Mouse (Mus musculus): ENCODE results near the gene Fkbp9. TPM values are rescaled to one million over a fixed set of nuclear protein-coding genes. Genes with fewer than 3 reads are reported as not detected.

Gene Fkbp9
- total and polyA plus RNA-seq, 2 experiments from 2014 or later: 90.2 to 123 TPM

DNA sequence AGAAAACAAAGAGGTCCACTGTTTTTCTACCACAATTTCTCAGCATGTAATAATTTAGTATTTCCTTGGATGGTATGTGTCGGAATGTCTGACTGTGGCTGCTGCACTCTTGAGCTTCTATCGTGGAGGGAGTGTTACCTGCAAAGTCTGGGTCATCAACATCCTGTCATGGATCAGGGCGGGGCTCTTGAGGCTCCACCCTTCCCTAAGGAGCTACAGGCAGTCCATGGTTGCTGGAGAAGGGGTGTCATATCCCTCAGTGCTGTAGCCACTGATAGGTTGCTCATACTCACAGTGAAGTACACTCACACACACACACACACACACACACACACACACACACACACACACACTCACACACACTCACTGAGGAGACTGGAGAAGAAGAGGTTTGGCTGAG is 6.2 kb upstream of the Fkbp9 start:
- Histone ChIP-seq H3K9ac (replicated peaks; ENCODE audit: low read depth, low read length) (no peak overlapping the region), H3K9me3 (replicated peaks; ENCODE audit: control insufficient read depth, low read length) (no peaks in the 10 kb centered on the region), H3K4me3 (ENCODE audit: low read depth, low read length) (no peak overlapping the region), H3K4me2 (ENCODE audit: low read depth, low read length) (no peak overlapping the region), H3K27ac (ENCODE audit: low read depth) (no peak overlapping the region), H3K36me3 (replicated peaks; ENCODE audit: control insufficient read depth, insufficient read depth, low read length) (no peaks in the 10 kb centered on the region), H3K27me3 (ENCODE audit: control insufficient read depth, insufficient read depth, low read length) (no peaks in the 10 kb centered on the region), H3K4me1 (ENCODE audit: control insufficient read depth, insufficient read depth) (no peaks in the 10 kb centered on the region)
- TF ChIP-seq EP300 (IDR thresholded peaks at IDR 0.05; ENCODE audit: low read depth) (no peak), CTCF (IDR thresholded peaks at IDR 0.05; ENCODE audit: low read depth) (no peak)
- DNase-seq (ENCODE audit: low spot score) (no peak), ATAC-seq (ENCODE audit: insufficient read depth, low read depth) (no peak)
- 48% methylated on average over 3 of the region's 3 CpGs for WGBS

- Histone ChIP-seq H3K27me3 (ENCODE audit: control insufficient read depth, insufficient read depth, low read length) (no peaks in the 10 kb centered on the region), H3K4me2 (ENCODE audit: low read depth, low read length) (peak overlapping the region; percentile 78), H3K9ac (replicated peaks; ENCODE audit: low read depth, low read length) (peak overlapping the region; percentile 69), H3K27ac (ENCODE audit: low read depth) (peak overlapping the region; percentile 92), H3K36me3 (replicated peaks; ENCODE audit: control insufficient read depth, insufficient read depth, low read length) (peaks cover 20% of the 10 kb centered on the region), H3K4me1 (ENCODE audit: control insufficient read depth, insufficient read depth) (peaks cover 5% of the 10 kb centered on the region; the same call in 1 of the 2 replicates), H3K9me3 (replicated peaks; ENCODE audit: control insufficient read depth, low read length) (no peaks in the 10 kb centered on the region), H3K4me3 (ENCODE audit: low read depth, low read length) (peak overlapping the region; percentile 73)
- whole genome bisulfite sequencing: 3% methylated on average over 15 of the region's 15 CpGs
- ATAC-seq (ENCODE audit: insufficient read depth, low read depth) (no peak), DNase-seq (ENCODE audit: low spot score) (peak; percentile 12)
- no peak for TF ChIP-seq EP300 (IDR thresholded peaks at IDR 0.05; ENCODE audit: low read depth)
These were observed 543 bp downstream of the Fkbp9 start for GRCm38 (mm10) chr6:56832407-56832796.

- ATAC-seq (ENCODE audit: insufficient read depth, low read depth): no peak
- H3K4me3 ChIP-seq (ENCODE audit: low read depth, low read length): peak overlapping the region; percentile 73
These were observed 971 bp downstream of the Fkbp9 start for GRCm38 (mm10) chr6:56832830-56833229.

GRCm38 (mm10) chr6:56834769-56835168 is 2.9 kb downstream of the Fkbp9 start:
- Histone ChIP-seq H3K4me2 (ENCODE audit: low read depth, low read length) (no peak overlapping the region), H3K4me3 (ENCODE audit: low read depth, low read length) (no peak overlapping the region), H3K4me1 (ENCODE audit: control insufficient read depth, insufficient read depth) (peaks cover 5% of the 10 kb centered on the region; the same call in 1 of the 2 replicates), H3K27ac (ENCODE audit: low read depth) (no peak overlapping the region), H3K36me3 (replicated peaks; ENCODE audit: control insufficient read depth, insufficient read depth, low read length) (peaks cover 25% of the 10 kb centered on the region), H3K27me3 (ENCODE audit: control insufficient read depth, insufficient read depth, low read length) (no peaks in the 10 kb centered on the region), H3K9ac (replicated peaks; ENCODE audit: low read depth, low read length) (no peak overlapping the region), H3K9me3 (replicated peaks; ENCODE audit: control insufficient read depth, low read length) (no peaks in the 10 kb centered on the region)
- TF ChIP-seq CTCF (IDR thresholded peaks at IDR 0.05; ENCODE audit: low read depth) (no peak), EP300 (IDR thresholded peaks at IDR 0.05; ENCODE audit: low read depth) (no peak)
- DNase-seq (ENCODE audit: low spot score) (no peak), ATAC-seq (ENCODE audit: insufficient read depth, low read depth) (no peak)
- WGBS: 71% methylated on average over 5 of the region's 5 CpGs

More at GRCm38 (mm10) chr6:56832830-56833229, 971 bp downstream of the Fkbp9 start:
- no peak for DNase-seq (ENCODE audit: low spot score)
- Histone ChIP-seq H3K27me3 (ENCODE audit: control insufficient read depth, insufficient read depth, low read length) (no peaks in the 10 kb centered on the region), H3K36me3 (replicated peaks; ENCODE audit: control insufficient read depth, insufficient read depth, low read length) (peaks cover 22% of the 10 kb centered on the region), H3K9ac (replicated peaks; ENCODE audit: low read depth, low read length) (no peak overlapping the region; the same call in 1 of the 2 replicates), H3K4me2 (ENCODE audit: low read depth, low read length) (peak overlapping the region; percentile 78), H3K9me3 (replicated peaks; ENCODE audit: control insufficient read depth, low read length) (no peaks in the 10 kb centered on the region), H3K4me1 (ENCODE audit: control insufficient read depth, insufficient read depth) (peaks cover 5% of the 10 kb centered on the region; the same call in 1 of the 2 replicates), H3K27ac (ENCODE audit: low read depth) (no peak overlapping the region)
- TF ChIP-seq CTCF (IDR thresholded peaks at IDR 0.05; ENCODE audit: low read depth) (no peak), EP300 (IDR thresholded peaks at IDR 0.05; ENCODE audit: low read depth) (no peak)

DNA sequence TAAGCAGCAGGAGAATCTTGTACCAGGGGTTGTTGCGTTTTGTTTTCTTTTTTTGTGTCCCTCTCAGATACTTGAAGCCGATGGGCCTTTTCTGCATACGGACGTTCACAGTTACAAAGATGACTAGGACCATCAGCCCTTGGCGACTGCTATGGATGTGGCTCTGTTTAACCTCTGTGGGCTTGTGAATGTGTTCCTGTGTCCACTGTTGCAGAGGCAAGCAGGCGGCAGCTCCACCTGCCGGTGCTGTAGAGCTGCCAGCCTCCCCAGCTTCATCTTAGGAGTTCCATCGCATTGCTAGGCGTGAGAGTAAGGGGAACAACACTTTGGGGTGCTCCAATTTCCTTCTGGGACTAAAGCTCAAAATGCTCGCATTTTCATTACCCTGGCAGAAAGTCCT is 3.7 kb downstream of the Fkbp9 start:
- Histone ChIP-seq H3K4me3 (ENCODE audit: low read depth, low read length) (no peak overlapping the region), H3K27ac (ENCODE audit: low read depth) (no peak overlapping the region), H3K36me3 (replicated peaks; ENCODE audit: control insufficient read depth, insufficient read depth, low read length) (peaks cover 28% of the 10 kb centered on the region), H3K4me1 (ENCODE audit: control insufficient read depth, insufficient read depth) (peaks cover 5% of the 10 kb centered on the region; the same call in 1 of the 2 replicates), H3K27me3 (ENCODE audit: control insufficient read depth, insufficient read depth, low read length) (no peaks in the 10 kb centered on the region), H3K9ac (replicated peaks; ENCODE audit: low read depth, low read length) (no peak overlapping the region), H3K9me3 (replicated peaks; ENCODE audit: control insufficient read depth, low read length) (no peaks in the 10 kb centered on the region), H3K4me2 (ENCODE audit: low read depth, low read length) (no peak overlapping the region)
- TF ChIP-seq EP300 (IDR thresholded peaks at IDR 0.05; ENCODE audit: low read depth) (no peak), CTCF (IDR thresholded peaks at IDR 0.05; ENCODE audit: low read depth) (0 out of 2 replicates have a peak, but pooled peaks have one; percentile 7)
- WGBS: 82% methylated on average over 10 of the region's 10 CpGs
- no peak for ATAC-seq (ENCODE audit: insufficient read depth, low read depth)
- no peak for DNase-seq (ENCODE audit: low spot score)

- no peak for DNase-seq (ENCODE audit: low spot score)
- Histone ChIP-seq H3K4me2 (ENCODE audit: low read depth, low read length) (no peak overlapping the region), H3K36me3 (replicated peaks; ENCODE audit: control insufficient read depth, insufficient read depth, low read length) (peaks cover 30% of the 10 kb centered on the region), H3K9me3 (replicated peaks; ENCODE audit: control insufficient read depth, low read length) (no peaks in the 10 kb centered on the region), H3K27ac (ENCODE audit: low read depth) (no peak overlapping the region), H3K4me1 (ENCODE audit: control insufficient read depth, insufficient read depth) (peaks cover 5% of the 10 kb centered on the region; the same call in 1 of the 2 replicates), H3K4me3 (ENCODE audit: low read depth, low read length) (no peak overlapping the region), H3K27me3 (ENCODE audit: control insufficient read depth, insufficient read depth, low read length) (no peaks in the 10 kb centered on the region), H3K9ac (replicated peaks; ENCODE audit: low read depth, low read length) (no peak overlapping the region)
- no peak for TF ChIP-seq EP300 (IDR thresholded peaks at IDR 0.05; ENCODE audit: low read depth)
- 93% methylated on average over 12 of the region's 12 CpGs for WGBS
- no peak for ATAC-seq (ENCODE audit: insufficient read depth, low read depth)
These were observed 5.3 kb downstream of the Fkbp9 start for GRCm38 (mm10) chr6:56837166-56837565.
